Mouse (Mus musculus): ENCODE data around the gene Sars2.
A peak's percentile ranks its signal among the peaks of the same experiment; 100 is the strongest.
"Not testable (repeated sequence)": the region's sequence is repeated elsewhere in the genome, so short reads cannot be mapped to it uniquely, and the experiment has no call there.

The Sars2 gene

DNA sequence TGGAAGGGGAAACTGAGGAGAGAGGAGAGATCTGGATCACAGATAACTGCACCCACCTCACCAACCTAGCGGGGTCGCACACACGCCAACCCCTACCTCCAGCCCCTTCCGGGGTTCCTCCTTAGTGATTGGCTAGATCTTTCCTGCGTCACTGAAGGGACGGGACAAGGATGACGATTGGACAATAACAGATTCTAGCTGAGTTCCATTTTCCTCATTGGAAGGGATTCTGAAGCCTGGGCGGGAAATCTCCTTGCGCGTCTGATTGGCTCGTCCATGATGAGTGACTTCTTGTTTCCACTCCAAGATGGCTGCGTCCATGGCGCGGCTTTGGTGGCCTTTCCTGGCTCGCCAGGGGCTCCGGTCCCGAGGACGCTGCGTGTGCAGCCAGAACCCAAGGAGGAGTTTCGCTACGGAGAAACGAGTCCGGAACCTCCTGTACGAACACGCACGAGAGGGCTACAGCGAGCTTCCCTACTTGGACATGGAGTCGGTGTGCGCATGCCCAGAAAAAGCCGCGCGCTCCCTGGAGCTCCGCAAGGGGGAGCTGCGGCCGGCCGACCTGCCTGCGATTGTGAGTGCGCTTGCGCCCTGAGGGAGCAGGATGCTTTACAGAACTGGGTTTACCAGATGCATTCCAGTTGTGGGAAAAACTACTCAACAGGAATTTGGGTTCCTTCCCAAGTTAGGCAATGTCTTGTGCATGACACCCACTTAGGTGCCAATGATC lies at the start of gene Sars2, which contains the start of gene Mrps12:
Gene Sars2, plus strand, starts transcription at position 284 of the 730 bp plus-strand sequence.
Gene Mrps12, minus strand, starts transcription at position 112 of the 730 bp plus-strand sequence.
- DNase-seq, result peak; percentile 94 to 97

DNA sequence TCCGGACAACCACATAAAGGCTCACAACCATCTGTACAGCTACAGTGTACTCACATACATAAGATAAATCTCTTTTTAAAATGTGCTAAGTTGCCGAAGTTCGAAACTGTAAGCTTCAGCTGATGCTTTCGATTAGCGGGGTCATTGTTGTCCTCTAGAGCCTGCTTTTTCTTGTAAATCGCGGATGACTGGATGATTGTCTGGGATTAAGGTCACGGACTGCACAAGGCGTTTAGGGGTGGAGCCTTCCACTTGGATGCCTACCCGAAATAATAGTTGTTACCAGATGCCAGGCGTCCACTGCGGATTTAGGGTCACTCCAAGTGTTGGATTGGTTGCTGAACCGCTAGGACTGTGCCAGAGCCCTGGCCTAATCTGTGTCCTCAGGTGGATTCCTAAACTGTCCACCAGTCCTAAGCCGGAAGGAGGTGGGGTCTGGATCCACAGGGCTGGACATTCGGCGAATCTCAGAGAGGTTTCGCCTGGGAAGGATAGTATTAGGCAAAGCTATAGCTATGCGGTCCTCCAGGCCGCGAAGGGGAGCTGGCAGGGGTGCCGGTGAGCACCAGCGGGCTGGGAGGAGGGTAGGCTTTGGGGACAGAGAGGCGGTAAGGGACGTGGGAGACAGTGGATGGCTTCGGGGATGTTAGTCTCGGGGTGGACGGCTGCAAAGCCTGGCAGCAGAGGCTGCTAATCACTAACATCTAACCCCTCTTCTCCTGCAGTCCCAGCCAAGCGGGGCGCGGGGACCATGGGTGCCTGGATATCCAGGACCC lies 49.1 kb upstream of the Sars2 start, which contains the start of gene Fbxo27:
Gene Fbxo27, plus strand, starts transcription at position 305 of the 776 bp plus-strand sequence.
- peak in 1 of 2 experiments; percentile 41 for DNase-seq

DNA sequence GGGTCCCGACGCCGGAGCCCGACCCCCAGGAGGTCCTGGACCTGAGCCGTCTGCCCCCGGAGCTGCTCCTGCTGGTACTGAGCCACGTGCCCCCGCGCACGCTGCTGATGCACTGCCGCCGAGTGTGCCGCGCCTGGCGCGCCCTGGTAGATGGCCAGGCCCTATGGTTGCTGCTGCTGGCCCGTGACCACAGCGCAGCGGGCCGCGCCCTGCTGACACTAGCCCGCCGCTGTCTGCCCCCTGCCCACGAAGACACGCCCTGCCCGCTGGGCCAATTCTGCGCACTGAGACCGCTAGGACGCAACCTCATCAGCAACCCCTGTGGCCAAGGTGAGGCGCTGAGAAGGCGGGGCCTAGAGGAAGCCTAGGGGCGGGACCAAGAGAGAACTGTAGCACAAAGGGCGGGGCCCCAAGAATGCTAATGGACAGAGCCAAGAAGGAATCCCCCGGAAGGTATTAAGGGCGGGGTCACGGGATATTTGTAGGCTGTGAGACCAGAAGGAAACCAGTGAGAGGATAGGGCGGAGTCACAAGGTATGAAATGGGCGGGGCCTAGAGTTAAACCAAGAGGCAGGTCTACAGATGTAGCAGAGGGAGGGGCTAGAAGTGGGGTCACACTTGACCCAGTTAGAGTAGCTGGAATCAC lies 48.3 kb upstream of the Sars2 start:
- DNase-seq, result peak; percentile 73 to 83

DNA sequence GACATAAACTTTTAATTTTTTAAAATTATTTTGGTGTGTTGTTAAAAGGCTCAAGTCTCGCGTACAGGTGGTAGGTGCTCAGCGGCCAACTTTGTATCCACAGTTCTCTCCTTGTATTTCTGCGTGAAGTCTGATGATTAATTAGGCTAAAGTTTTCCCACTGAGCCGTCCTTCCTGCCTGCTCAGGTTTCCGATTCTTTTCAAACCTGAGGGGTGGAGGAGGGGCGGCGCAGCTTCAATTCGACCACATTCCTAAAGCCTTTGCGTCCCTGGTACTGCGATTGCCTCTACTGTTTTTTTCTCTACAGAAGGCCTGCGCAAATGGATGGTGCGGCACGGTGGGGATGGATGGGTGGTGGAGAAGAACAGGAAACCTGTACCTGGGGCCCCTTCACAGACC lies 47.4 kb upstream of the Sars2 start:
- peak in 1 of 2 experiments; percentile 35 for DNase-seq

DNA sequence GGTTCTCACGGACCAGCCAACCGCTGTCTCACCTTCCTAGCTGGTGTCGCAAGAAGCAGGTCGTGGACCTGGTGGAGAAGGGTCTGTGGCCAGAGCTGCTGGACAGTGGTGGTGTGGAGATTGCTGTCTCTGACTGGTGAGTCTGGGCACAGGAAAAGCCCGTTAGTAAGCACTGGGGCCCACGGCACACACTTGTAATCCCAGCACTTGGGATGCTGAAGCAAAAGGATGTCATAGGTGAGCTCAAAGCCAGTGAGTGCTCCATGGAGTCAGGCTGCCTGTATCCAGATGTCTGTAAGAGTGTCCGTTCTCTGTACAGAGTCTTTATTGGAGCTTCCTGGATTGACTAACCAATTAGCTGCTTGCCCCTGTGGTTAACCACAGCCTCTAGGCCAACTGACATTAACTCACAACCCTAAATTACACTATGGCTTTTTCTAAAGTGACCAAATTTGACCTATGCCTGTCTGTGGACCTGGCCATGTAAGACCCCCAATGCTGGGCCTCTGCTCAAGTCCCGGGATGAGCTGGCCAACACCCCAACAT lies 46.8 kb upstream of the Sars2 start:
- no peak for DNase-seq

DNA sequence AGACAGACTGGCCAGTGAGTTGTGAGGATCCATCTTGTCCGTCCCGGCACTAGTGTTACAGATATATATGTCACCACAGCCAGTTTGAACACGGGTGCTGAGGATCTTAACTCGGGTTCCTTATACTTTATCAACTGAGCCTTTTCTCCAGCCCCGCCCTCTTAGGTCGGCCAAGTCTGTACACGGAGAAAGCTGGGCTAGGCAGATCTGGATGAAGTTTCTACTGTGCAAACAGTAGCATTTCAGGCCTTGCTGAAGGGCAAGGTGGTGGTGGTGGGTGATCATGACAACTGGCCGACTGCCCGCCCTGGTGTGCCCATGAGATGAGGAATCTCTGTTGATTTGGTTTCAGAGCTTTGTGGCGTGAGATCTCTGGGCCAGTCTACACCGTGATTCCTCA lies 44.5 kb upstream of the Sars2 start:
- DNase-seq, result no peak

DNA sequence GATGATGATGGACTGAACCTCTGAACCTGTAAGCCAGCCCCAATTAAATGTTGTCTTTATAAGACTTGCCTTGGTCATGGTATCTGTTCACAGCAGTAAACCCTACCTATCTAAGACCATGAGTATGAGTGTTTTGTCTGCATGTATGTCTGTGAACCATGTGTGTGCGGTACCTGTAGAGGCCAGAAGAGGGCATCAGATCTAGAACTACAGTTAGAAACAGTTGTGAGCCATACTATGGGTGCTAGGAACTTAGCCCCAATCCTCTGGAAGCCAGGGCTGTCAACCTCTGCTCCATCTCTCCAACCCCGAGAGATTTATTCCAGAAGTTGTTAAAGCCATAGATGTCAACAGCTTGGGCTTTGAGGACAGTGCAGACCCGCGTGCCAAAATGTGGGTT lies 41.5 kb upstream of the Sars2 start:
- DNase-seq, result no peak

DNA sequence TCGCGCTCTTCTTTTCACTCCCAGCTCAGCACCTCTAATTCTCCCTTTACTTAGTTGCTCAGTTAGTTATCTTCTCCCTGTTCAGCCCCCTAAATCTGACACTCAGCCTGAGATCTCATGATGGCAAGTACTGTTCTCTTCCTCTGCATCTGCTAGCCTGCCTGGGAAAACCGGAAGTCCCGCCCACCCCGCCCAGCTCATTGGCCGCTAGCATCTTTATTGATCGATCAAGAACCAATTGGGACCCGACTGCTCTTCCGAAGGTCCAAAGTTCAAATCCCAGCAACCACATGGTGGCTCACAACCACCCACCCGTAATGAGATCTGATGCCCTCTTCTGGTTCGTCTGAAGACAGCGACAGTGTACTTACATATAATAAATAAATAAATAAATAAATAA lies 40.5 kb upstream of the Sars2 start:
- not testable (repeated sequence) for DNase-seq

DNA sequence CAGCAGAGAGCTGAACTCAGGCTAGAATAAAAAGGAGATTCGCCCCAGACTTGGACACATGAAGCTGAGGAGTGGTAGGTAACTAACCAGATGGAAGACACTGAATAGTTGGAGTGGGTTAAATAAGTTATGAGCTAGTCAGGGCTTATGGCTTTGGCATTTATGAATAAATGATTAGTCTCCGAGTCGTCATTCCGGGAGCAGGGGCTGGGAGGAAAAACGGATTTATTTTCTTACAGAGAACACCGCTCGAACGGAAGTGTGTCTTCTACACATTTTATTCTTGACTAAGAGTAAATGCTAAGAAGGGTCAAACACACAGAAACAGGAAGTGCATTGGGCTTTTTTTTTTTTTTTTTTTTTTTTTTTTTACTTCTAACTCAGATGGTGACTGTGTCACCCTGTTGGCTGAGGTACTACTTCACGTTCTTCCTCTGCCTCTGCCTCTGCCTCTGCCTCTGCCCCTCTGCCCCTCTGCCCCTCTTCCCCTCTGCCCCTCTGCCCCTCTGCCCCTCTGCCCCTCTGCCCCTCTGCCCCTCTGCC lies 39.1 kb upstream of the Sars2 start:
- no peak for DNase-seq

DNA sequence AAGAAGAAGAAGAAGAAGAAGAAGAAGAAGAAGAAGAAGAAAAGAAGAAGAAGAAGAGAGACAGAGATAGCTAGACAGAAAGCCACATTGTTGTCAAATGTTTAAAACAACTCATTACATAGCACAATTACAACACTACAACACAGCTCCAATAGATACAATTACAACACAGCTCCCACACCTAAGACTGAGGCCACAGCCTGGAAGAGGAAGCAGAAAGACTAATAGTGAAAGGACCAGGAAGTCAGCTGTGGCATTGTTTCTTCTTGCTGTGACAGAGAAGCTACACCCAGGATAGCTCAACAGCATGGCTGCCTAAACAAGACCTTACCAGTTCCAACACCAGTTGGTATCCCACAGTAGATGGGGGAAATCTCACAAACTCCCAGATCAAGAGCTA lies 32.3 kb upstream of the Sars2 start:
- DNase-seq, result no peak

DNA sequence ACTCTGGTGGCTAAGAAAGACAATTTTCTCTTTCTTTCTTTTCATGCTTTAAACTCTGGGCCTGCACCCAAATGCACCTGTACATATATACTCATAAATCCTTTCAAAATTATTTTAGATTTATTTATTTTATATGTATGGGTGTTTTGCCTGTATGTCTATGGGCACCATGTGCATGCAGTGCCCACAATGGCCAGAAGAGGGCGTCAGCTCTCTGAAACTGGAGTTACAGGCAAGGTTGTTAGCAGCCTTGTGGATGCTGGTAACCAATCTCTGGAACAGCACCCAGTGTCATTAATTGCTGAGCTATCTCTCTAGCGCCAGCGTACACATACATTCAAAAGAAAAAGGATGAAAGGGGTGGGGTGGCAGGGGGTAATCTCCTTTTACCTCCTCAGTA lies 30.8 kb upstream of the Sars2 start:
- DNase-seq, result no peak

DNA sequence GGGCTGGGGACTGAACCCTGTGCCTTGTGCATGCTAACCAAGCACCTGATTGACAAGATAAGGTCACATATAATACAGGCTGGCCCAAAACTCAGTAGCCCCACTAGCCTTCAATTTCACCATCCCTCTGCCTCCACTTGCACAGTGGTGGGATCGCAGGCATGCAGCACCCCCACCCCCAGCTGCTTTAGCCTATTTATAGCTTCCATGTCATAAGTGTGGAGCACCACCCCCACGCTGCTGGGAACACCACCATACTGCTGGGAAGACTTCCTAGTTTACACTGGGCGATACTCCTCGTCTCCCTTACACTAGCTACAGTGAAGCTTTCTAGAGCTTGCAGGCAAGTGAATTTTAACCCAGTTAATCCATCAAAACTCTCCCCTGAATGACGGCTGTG lies 27.1 kb upstream of the Sars2 start:
- no peak for DNase-seq

DNA sequence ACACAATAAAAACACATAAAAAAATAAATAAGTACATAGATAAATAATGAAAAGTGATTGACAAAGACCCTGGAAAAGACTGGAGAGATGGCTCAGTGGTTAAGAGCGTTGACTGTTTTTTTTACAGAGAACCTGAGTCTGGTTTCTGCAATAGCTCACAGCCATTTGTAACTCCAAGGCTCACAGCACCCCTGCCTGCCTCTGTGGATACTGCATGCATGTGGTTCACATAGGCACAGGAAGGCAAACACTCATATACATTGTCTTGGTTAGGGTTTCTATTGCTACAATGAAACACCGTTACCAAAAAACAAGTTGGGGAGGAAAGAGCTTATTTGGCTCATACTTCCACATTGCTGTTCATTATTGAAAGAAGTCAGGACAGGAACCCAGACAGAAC lies 26.2 kb upstream of the Sars2 start:
- no peak for DNase-seq

DNA sequence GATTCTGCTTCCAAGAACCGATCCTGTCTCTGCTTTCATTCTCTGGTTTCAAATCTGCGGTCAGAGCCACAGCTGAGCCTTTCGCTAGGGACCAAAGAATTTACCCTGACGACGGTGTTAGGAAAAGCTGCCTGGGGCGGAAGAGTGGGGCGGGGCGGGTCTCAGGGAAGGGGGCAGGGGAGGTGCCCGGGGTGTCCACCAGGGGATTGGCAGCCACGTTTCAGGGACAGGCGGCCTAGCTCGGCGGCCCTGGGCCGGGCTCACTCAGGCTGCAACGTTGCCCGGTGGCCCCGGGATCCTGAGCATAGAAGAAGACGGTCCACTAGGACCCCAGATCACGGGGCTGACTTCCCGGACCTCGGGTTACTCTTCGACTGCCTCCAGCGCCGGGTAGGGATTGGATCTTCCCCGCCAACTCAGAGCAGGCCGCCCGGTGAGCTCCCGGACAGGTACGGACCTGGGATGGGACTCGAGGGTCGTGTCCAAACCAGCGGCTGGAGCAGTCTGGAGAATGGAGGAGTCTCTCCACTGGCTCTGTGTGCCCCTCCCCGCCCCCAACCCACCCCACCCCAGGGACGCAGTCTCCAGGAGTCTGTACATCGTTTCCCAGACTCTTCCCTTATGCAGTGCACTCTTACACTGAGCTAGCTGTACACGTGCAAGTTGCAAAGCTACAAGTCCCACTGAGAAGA lies 25.1 kb upstream of the Sars2 start, which contains the start of gene Fbxo17:
Gene Fbxo17, plus strand, starts transcription at position 215 of the 692 bp plus-strand sequence.
- DNase-seq, result peak; percentile 62 to 70

DNA sequence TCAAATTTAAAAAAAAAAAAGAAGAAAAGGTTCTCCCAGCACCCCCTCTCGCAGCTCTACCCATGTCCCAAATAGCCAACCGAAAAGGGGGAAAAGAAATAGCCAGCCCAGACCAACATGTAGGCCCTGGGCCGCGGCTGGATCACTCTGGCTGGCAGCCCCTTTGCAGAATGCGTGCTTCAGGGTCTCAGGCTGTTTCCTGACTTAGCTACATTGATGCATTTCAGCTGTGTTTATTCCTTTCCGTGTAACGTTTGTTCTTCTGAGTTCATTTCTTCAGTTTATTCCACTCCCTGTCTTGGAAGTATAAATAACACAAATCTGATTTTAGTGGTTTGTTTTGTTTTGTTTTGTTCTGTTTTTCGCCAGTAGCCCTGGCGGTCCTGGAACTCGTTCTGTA lies 24.1 kb upstream of the Sars2 start:
- no peak for DNase-seq

DNA sequence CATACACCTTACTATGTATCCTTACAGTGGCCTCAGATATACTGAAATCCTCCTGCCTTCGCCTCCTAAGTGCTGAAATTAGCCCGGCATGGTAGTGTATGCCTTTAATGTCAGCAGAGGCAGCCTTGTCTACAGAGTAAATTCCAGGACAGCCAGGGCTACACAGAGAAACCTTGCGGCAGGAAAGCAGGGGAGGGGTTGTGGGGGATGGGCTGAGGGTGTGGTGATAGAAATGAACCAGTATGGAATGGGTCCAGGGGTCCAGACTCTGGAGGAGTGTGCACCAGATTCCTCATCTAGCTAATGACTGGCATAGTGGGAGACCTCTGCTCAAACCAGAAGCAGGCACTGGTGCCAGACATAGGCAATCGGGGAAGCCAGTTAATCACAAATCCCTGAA lies 22.6 kb upstream of the Sars2 start:
- no peak for DNase-seq

DNA sequence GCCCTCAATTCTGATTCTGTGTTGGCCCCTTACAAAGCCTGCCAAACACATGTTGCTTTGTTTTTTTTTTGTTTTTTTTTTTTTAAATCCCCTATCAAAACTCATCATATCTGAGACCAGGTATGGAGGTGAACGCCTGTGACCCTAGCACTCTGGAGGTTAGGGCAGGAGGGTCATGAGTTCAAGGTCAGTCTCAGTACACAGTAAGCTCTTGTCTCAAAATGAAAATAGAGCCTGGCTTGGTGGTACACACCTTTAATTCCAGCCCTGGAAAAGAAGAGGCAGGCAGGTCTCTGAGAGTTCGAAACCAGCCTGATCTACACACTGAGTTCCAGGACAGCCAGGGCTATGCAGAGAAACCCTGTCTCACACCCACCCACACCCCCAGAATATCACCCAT lies 22.1 kb upstream of the Sars2 start:
- no peak for DNase-seq

DNA sequence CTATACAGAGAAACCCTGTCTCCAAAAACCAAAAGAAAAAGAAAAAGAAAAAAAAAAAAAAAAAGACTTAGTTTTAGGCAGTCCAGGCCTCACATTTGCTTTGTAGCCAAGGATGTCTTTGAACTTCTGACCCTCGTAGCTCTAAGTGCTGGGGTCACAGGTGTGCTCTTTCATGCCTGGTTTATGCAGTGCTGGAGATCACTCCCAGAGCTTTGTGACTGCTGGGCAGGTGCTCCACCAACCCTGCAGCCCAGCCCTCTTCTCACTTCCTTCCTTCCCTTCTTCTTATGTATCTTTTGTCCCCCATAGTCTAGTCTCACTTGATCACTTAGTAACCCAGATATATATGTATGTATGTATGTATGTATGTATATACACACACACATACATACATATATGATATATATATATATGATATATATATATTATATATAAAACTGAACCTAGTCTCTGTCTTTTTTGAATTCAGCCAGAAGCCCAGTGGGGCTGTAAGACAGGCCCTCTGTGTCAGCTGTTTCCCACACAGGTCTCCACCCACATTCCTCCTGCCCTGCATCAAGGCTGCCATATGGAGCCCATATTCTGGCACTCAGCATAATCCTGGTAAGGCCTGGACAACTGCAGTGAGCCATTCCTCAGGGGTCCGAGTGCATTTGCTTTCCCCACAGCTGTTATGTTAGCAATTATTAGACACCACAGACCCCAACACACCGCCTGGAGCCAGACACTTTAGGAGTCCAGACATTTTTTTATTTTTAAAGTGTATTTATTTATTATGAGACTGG lies 20.8 kb upstream of the Sars2 start:
- no peak for DNase-seq

DNA sequence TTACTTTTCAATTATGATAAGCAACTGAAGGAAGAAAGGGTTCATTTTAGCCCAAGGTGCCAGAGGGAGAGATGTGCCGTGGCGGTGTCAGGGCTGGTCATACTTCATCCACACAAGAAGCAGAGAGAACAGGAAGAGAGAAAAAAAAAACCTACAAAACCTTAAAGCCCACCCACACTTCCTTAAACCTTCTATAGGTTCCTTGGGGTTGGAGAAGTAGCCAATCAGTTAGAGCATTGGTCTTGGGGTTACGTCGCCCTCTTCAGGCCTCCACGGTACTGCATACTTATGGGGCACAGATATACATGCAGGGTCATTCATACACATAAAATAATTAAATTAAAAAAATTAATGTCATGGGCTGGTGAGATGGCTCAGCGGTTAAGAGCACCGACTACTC lies 19.7 kb upstream of the Sars2 start:
- DNase-seq, result no peak

DNA sequence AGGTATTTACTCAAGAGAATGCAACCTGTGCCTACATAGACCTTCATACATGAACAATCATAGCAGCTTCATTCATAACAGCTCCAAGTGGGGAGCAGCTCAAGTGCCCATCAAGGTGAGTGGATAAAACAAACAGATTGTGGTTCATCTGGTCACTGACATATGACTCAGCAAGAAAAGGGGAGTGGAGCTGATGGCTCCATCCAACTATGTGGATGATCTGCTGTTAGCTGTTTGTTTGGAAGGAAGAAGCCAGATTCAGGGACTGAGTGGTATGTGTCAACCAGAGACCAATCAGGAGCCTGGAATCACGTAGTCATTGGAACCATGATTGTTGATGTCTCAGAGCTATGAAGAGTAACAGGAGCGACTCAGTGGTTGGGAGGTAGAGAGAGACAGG lies 17.2 kb upstream of the Sars2 start:
- no peak for DNase-seq

DNA sequence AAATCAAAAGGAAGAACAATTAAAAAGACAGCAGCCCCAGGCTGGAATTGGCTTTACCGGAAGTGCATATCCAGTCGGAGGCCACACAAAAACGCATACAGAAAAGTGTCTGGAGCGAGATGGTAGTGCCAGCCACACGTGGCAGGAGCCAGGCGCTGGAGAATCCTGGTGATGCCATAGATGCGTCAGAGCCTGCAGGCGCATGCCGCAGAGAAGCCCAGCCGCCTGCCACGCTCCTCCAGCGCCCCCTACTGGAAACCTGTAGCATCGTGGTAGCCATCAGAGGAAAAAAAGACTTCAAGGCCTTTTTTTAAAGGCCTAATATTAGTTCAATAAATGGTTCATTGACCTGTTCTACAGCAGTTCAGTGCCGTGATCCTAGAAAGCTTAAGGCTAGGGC lies 15.2 kb upstream of the Sars2 start:
- peak; percentile 70 to 72 for DNase-seq
